7 mouse cellular contexts compared by ENCODE assay signal in the genomic region with DNA sequence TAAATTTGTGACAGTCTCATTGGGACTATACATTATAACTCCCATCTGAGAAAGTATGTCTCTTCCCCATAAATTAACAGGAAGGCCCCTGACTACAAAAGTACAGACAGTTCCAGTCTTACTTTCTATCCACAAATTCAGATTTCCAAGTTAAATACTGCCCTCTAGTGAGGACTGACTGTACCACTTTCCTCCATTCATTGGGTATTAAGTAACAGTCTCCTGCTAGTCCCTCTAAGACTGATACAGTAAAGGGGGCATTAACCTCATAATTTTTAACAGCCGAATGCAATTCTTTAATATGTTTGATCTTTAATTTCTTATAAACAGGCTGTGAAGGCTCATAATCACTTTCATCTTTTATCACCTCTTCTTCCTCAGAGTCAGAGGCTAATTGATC.
DNase-seq lines count a peak whose midpoint lies in the region; ATAC-seq and TF ChIP-seq lines count a peak whose summit lies in the region.
"Not testable (repeated sequence)": the region's sequence is repeated elsewhere in the genome, so short reads cannot be mapped to it uniquely, and the experiment has no call there.

No protein-coding gene starts in this region.

- ATAC-seq in forebrain, embryonic 11.5 days (replicated peaks; ENCODE audit: low FRiP score), result peak; percentile 76; the same call in 1 of the 2 replicates
- ATAC-seq in heart, embryonic 14.5 days (ENCODE audit: insufficient number of reproducible peaks, insufficient read depth, low FRiP score, low read depth); midbrain, embryonic 14.5 days (ENCODE audit: low FRiP score, low TSS enrichment): not testable (repeated sequence)
- ATAC-seq in kidney, embryonic 14.5 days (ENCODE audit: low FRiP score, low TSS enrichment), result peak; percentile 57; the same call in 1 of the 2 replicates
- peak; percentile 73; the same call in 1 of the 2 replicates for ATAC-seq in limb, embryonic 13.5 days (ENCODE audit: low FRiP score, low read depth)

- 58% methylated on average over 1 of the region's 1 CpGs for WGBS in forebrain, embryonic 11.5 days
- 57% methylated on average over 1 of the region's 1 CpGs for WGBS in heart, embryonic 14.5 days
- WGBS in kidney, embryonic 14.5 days, result 31% methylated on average over 1 of the region's 1 CpGs
- WGBS in limb, embryonic 13.5 days, result 37% methylated on average over 1 of the region's 1 CpGs
- 66% methylated on average over 1 of the region's 1 CpGs for WGBS in midbrain, embryonic 14.5 days

- H3K4me3 ChIP-seq in ES-E14 (ENCODE audit: insufficient read depth in 1 of 2, low read depth in 1 of 2, low read length in 2 of 2, poor library complexity in 1 of 2, severe bottlenecking in 1 of 2); forebrain, embryonic 11.5 days (ENCODE audit: low read depth, low read length); heart, embryonic 14.5 days (ENCODE audit: control insufficient read depth in 1 of 2, insufficient read depth in 1 of 2, low read depth in 1 of 2, low read length in 2 of 2); kidney, embryonic 14.5 days (ENCODE audit: low read length); limb, embryonic 13.5 days; midbrain, embryonic 14.5 days (replicated peaks; ENCODE audit: low read depth, low read length): not testable (repeated sequence)

- H3K27ac ChIP-seq in ES-E14 (ENCODE audit: insufficient read depth, low read depth, low read length, poor library complexity, severe bottlenecking); forebrain, embryonic 11.5 days (ENCODE audit: low read depth, low read length); heart, embryonic 14.5 days (replicated peaks in 1 of 2; ENCODE audit: control insufficient read depth in 1 of 2, insufficient read depth in 1 of 2, low read depth in 2 of 2, low read length in 2 of 2); kidney, embryonic 14.5 days (ENCODE audit: low read depth, low read length); limb, embryonic 13.5 days; midbrain, embryonic 14.5 days (replicated peaks; ENCODE audit: low read depth, low read length): not testable (repeated sequence)

- not testable (repeated sequence) for H3K27me3 ChIP-seq in forebrain, embryonic 11.5 days (ENCODE audit: control insufficient read depth, insufficient read depth, low read length); heart, embryonic 14.5 days (ENCODE audit: control insufficient read depth, insufficient read depth, low read length); kidney, embryonic 14.5 days (ENCODE audit: control insufficient read depth, insufficient read depth, low read length); limb, embryonic 13.5 days; midbrain, embryonic 14.5 days (ENCODE audit: control insufficient read depth, insufficient read depth, low read length)

- not testable (repeated sequence) for H3K9me3 ChIP-seq in ES-E14 (ENCODE audit: control insufficient read depth, insufficient read depth, low read depth, low read length); forebrain, embryonic 11.5 days (ENCODE audit: control insufficient read depth, low read length); heart, embryonic 14.5 days (ENCODE audit: control insufficient read depth, low read length); kidney, embryonic 14.5 days (ENCODE audit: control insufficient read depth, low read length); limb, embryonic 13.5 days; midbrain, embryonic 14.5 days (ENCODE audit: control insufficient read depth, low read length)

- not testable (repeated sequence) for H3K9ac ChIP-seq in ES-E14 (ENCODE audit: insufficient read depth, low read depth, low read length, poor library complexity, severe bottlenecking); forebrain, embryonic 11.5 days (ENCODE audit: low read length); heart, embryonic 14.5 days (ENCODE audit: low read length); kidney, embryonic 14.5 days (ENCODE audit: low read depth, low read length); limb, embryonic 13.5 days; midbrain, embryonic 14.5 days (replicated peaks; ENCODE audit: low read length)

- in situ Hi-C loops in ES-E14 (cut with MboI; ENCODE audit: low sequenced_read_pairs in 2 of 2, unreplicated experiment in 2 of 2), result not testable (repeated sequence)

- H3K4me2 ChIP-seq in forebrain, embryonic 11.5 days (ENCODE audit: low read depth, low read length, severe bottlenecking); kidney, embryonic 14.5 days (replicated peaks; ENCODE audit: low read depth, low read length); midbrain, embryonic 14.5 days (ENCODE audit: low read length): not testable (repeated sequence)
- H3K4me2 ChIP-seq in heart, embryonic 14.5 days (ENCODE audit: low read length), result peak overlapping the region; percentile 34
- H3K4me2 ChIP-seq in limb, embryonic 13.5 days (replicated peaks), result 0 out of 2 replicates have a peak overlapping the region, but pooled peaks have one; percentile 14

- peak; percentile 22 for DNase-seq in ES-E14 (ENCODE audit: low read depth, low spot score)
- peak; percentile 67 for DNase-seq in brain, embryonic 14.5 days (ENCODE audit: low read depth)
- not testable (repeated sequence) for DNase-seq in forebrain, embryonic 11.5 days (ENCODE audit: low spot score)
- peak; percentile 67 for DNase-seq in midbrain, embryonic 14.5 days

- H3K4me1 ChIP-seq in ES-E14 (ENCODE audit: control insufficient read depth in 2 of 2, insufficient read depth in 2 of 2, low read length in 2 of 2, poor library complexity in 1 of 2); forebrain, embryonic 11.5 days (replicated peaks; ENCODE audit: control insufficient read depth, insufficient read depth, low read length); heart, embryonic 14.5 days (ENCODE audit: control insufficient read depth in 2 of 2, insufficient read depth in 2 of 2, low read length in 2 of 2); kidney, embryonic 14.5 days (ENCODE audit: control insufficient read depth, insufficient read depth, low read length); limb, embryonic 13.5 days; midbrain, embryonic 14.5 days (ENCODE audit: control insufficient read depth, insufficient read depth, low read length): not testable (repeated sequence)

- not testable (repeated sequence) for TF ChIP-seq POLR2A in brain, embryonic 14.5 days (IDR thresholded peaks at IDR 0.05; ENCODE audit: borderline replicate concordance, extremely low read depth, insufficient read depth, insufficient read length, poor library complexity, severe bottlenecking)

- H3K36me3 ChIP-seq in ES-E14 (ENCODE audit: control insufficient read depth, insufficient read depth, low read length, poor library complexity, severe bottlenecking); forebrain, embryonic 11.5 days (ENCODE audit: control insufficient read depth, insufficient read depth, low read length); heart, embryonic 14.5 days (ENCODE audit: control insufficient read depth, insufficient read depth, low read length); kidney, embryonic 14.5 days (ENCODE audit: control insufficient read depth, insufficient read depth, low read length); limb, embryonic 13.5 days; midbrain, embryonic 14.5 days (ENCODE audit: control insufficient read depth, insufficient read depth, low read length): not testable (repeated sequence)

- not testable (repeated sequence) for TF ChIP-seq CTCF in brain, embryonic 14.5 days (IDR thresholded peaks at IDR 0.05; ENCODE audit: borderline replicate concordance, extremely low read depth, insufficient read depth, insufficient read length)

TF ChIP-seq in ES-E14, 5 proteins besides CTCF, POLR2A, EP300 and RAD21:
- TF ChIP-seq ZC3H11A (IDR thresholded peaks at IDR 0.05; ENCODE audit: borderline replicate concordance, low read depth, low read length), result 0 out of 2 replicates have a peak, but pooled peaks have one; percentile 19
